Mouse (Mus musculus) lung, embryonic 16.5 days (tissue): ENCODE data around the gene Arrdc3. TPM values are rescaled to one million over a fixed set of nuclear protein-coding genes. Genes with fewer than 3 reads are reported as not detected.
A peak's percentile ranks its signal among the peaks of the same experiment; 100 is the strongest.

Experiments used
- ATAC-seq: fragments of 200-750 bp; cut with Nextera tagmentation; 2 replicates; pipeline ENCODE4 v1.8.0; 2017; ENCODE audit warnings: low read depth, mild to moderate bottlenecking, moderate library complexity
- H3K27ac ChIP-seq: fragments of 300-500 bp; sonication (generic); 2 replicates; pipeline ENCODE4 v1.5.1; 2014; ENCODE audit warnings: mild to moderate bottlenecking, control low read depth, low read length
- H3K27me3 ChIP-seq: fragments of 300-500 bp; sonication (generic); 2 replicates; pipeline ENCODE4 v1.6.1; 2014; ENCODE audit warnings: low read depth, low read length, mixed read lengths; ENCODE audit not compliant: control insufficient read depth, insufficient read depth
- H3K36me3 ChIP-seq: fragments of 300-500 bp; sonication (generic); 2 replicates; pipeline ENCODE4 v1.6.1; 2014; ENCODE audit warnings: low read length; ENCODE audit not compliant: control insufficient read depth, insufficient read depth
- H3K4me1 ChIP-seq: fragments of 300-500 bp; sonication (generic); replicated peaks from 2 replicates; pipeline ENCODE4 v1.6.1; 2014; ENCODE audit warnings: low read length, mixed read lengths; ENCODE audit not compliant: control insufficient read depth, insufficient read depth
- H3K4me2 ChIP-seq: fragments of 300-500 bp; sonication (generic); 2 replicates; pipeline ENCODE4 v1.6.1; 2014; ENCODE audit warnings: low read depth, low read length, control low read depth
- H3K4me3 ChIP-seq: fragments of 300-500 bp; sonication (generic); 2 replicates; pipeline ENCODE4 v1.5.1; 2014; ENCODE audit warnings: mild to moderate bottlenecking, low read length, control low read depth
- H3K9ac ChIP-seq: fragments of 300-500 bp; sonication (generic); 2 replicates; pipeline ENCODE4 v1.6.1; 2014; ENCODE audit warnings: low read length, control low read depth
- H3K9me3 ChIP-seq: fragments of 300-500 bp; sonication (generic); 2 replicates; pipeline ENCODE4 v1.6.1; 2016; ENCODE audit warnings: low read length; ENCODE audit not compliant: control insufficient read depth
- WGBS: fragments of 180-500 bp; shearing (Covaris S2); extraction: QIAGEN DNeasy Blood & Tissue Kit; methylation state at CpG from one replicate; pipeline ENCODE4 v1.1.7; 2014; 5-methylcytosine and 5-hydroxymethylcytosine counted together
- polyA plus RNA-seq: library from polyadenylated mRNA; unstranded; fragments of >200 nt; fragmentation: Nextera tagmentation; extraction: Ambion mirVana; gene quantifications from 2 replicates; pipeline ENCODE4 v1.2.1, GENCODE M21; 2015

Gene Arrdc3
- polyA plus RNA-seq = 56.9 and 60.1 TPM in 2 replicates

DNA sequence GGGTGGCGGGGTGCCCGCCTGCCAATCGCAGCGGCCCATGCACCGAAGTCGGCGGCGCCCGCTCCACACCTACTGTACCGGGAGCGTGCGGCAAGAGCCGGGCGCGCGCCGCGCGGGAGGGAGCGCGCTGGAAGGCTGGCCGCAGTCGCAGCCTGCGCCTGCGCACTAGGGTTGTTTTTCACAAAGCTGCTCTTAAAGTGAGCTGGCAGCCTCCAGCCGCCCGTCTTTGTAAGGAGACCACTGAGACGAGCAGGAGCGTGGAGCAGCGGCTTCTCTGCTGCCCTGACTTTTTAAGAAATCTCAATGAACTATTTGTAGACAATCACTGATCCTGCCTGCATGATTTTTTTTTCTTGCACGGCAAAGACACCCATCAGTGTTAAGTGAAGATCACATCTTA lies at the start of gene Arrdc3:
Arrdc3 (plus strand) TSS at position 195 of the 400 bp plus-strand sequence.
- WGBS = 1% methylated on average over 17 of the region's 31 CpGs
- Histone ChIP-seq H3K9ac (peak within 1 kb of the TSS; percentile 100), H3K27me3 (no peaks in the 10 kb centered on the region), H3K4me2 (peak within 1 kb of the TSS; percentile 63), H3K4me1 (peaks cover 3% of the 10 kb centered on the region; the same call in 1 of the 2 replicates), H3K27ac (peak within 1 kb of the TSS; percentile 100), H3K36me3 (peaks cover 3% of the 10 kb centered on the region), H3K4me3 (peak within 1 kb of the TSS; percentile 95), H3K9me3 (no peaks in the 10 kb centered on the region)
- ATAC-seq = peak; percentile 59

DNA sequence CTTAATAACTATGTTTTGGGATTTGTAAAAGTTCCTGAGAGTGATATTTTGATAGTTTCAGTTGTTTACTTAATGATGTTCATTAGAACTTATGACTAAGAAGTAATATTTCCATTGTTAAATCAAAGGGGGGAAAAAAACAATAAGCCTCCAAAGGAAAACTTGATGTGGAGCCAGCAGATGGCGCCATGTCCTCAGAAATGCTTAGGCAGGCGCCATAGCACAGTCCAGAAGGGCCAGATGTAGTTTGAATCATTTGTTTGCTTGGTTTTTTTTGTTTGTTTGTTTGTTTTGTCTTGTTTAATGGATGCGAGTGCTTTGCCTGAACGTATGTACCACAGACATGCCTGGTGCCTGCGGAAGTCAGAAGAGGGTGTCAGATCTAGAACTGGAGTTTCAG lies 21.0 kb upstream of the Arrdc3 start:
- no peak overlapping the region for H3K9ac ChIP-seq
- peak; percentile 54; the same call in 1 of the 2 replicates for ATAC-seq
- H3K27ac ChIP-seq = no peak overlapping the region
- no peaks in the 10 kb centered on the region for H3K36me3 ChIP-seq
- H3K9me3 ChIP-seq = no peaks in the 10 kb centered on the region
- no peaks in the 10 kb centered on the region for H3K27me3 ChIP-seq
- H3K4me3 ChIP-seq = no peak overlapping the region
- 9% methylated on average over 5 of the region's 5 CpGs for WGBS
- no peaks in the 10 kb centered on the region for H3K4me1 ChIP-seq
- no peak overlapping the region for H3K4me2 ChIP-seq

- no peaks in the 10 kb centered on the region for H3K4me1 ChIP-seq
- no peak overlapping the region for H3K4me3 ChIP-seq
- no peaks in the 10 kb centered on the region for H3K27me3 ChIP-seq
- ATAC-seq = no peak
- H3K9ac ChIP-seq = no peak overlapping the region
- H3K27ac ChIP-seq = no peak overlapping the region
- no peaks in the 10 kb centered on the region for H3K36me3 ChIP-seq
- H3K9me3 ChIP-seq = no peaks in the 10 kb centered on the region
- 57% methylated on average over 3 of the region's 3 CpGs for WGBS
- H3K4me2 ChIP-seq = no peak overlapping the region
Observed at GRCm38 (mm10) chr13:80864195-80864594, 19.0 kb upstream of the Arrdc3 start.

GRCm38 (mm10) chr13:80875126-80875525 lies 8.1 kb upstream of the Arrdc3 start:
- H3K9me3 ChIP-seq = no peaks in the 10 kb centered on the region
- WGBS = 80% methylated on average over 5 of the region's 5 CpGs

DNA sequence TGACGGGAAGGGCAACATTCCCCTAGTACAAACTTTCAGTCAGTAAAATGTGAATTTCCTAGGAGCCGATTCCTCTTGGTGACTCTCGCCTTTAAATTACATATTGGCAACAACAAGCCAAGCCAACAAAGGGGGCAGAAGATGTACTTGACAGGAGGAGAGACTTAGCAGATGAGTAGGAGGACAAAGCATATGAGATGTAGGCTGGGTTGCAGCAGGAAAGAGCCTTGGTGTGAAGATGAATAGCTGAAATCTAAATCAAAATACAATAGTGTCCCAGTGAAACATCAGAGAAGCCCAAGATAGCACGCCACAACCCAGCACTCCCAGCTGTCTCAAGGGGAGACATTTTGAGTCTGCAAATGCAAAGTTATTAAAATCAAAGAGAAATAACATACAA lies 2.4 kb upstream of the Arrdc3 start:
- no peak for ATAC-seq
- Histone ChIP-seq H3K4me2 (no peak overlapping the region), H3K9ac (no peak overlapping the region), H3K9me3 (no peaks in the 10 kb centered on the region), H3K4me1 (no peaks in the 10 kb centered on the region), H3K27ac (no peak overlapping the region), H3K4me3 (no peak overlapping the region), H3K36me3 (no peaks in the 10 kb centered on the region), H3K27me3 (no peaks in the 10 kb centered on the region)
- WGBS = 78% methylated on average over 4 of the region's 4 CpGs

More at GRCm38 (mm10) chr13:80875126-80875525, 8.1 kb upstream of the Arrdc3 start:
- no peaks in the 10 kb centered on the region for H3K27me3 ChIP-seq
- no peak overlapping the region for H3K4me3 ChIP-seq
- ATAC-seq = no peak
- H3K36me3 ChIP-seq = no peaks in the 10 kb centered on the region
- H3K4me2 ChIP-seq = no peak overlapping the region
- H3K4me1 ChIP-seq = no peaks in the 10 kb centered on the region
- H3K27ac ChIP-seq = no peak overlapping the region
- H3K9ac ChIP-seq = no peak overlapping the region

GRCm38 (mm10) chr13:80881722-80882500 lies 1.3 kb upstream of the Arrdc3 start:
- Histone ChIP-seq H3K9me3 (no peaks in the 10 kb centered on the region), H3K4me1 (peaks cover 3% of the 10 kb centered on the region; the same call in 1 of the 2 replicates), H3K4me2 (no peak overlapping the region), H3K9ac (no peak overlapping the region), H3K4me3 (no peak overlapping the region), H3K36me3 (no peaks in the 10 kb centered on the region), H3K27me3 (no peaks in the 10 kb centered on the region), H3K27ac (no peak overlapping the region; the same call in 1 of the 2 replicates)
- WGBS = 16% methylated on average over 6 of the region's 6 CpGs
- ATAC-seq = no peak

DNA sequence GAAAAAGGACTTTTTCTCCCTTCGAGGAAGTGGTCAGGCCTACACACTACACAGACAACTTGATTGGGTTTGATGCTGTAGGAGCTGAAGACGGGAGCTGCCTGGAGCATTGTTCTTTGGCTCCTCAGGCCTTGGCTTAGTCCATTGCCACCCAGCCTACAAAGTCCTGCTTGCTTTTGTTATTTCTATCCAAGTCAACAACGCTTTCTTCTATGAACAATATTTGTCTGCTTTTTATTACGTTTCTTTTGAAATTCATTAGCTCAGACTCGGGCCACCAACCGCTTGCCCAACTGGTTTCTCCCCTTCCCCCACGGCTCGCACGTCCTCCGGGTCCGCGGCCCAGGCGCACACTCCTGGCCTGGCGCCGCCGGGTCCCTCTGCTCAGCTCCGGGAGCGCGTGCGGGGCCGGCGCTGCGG lies 458 bp upstream of the Arrdc3 start:
- peak; percentile 48 for ATAC-seq
- H3K9me3 ChIP-seq = no peaks in the 10 kb centered on the region
- under 1% methylated on average over 19 of the region's 23 CpGs for WGBS

DNA sequence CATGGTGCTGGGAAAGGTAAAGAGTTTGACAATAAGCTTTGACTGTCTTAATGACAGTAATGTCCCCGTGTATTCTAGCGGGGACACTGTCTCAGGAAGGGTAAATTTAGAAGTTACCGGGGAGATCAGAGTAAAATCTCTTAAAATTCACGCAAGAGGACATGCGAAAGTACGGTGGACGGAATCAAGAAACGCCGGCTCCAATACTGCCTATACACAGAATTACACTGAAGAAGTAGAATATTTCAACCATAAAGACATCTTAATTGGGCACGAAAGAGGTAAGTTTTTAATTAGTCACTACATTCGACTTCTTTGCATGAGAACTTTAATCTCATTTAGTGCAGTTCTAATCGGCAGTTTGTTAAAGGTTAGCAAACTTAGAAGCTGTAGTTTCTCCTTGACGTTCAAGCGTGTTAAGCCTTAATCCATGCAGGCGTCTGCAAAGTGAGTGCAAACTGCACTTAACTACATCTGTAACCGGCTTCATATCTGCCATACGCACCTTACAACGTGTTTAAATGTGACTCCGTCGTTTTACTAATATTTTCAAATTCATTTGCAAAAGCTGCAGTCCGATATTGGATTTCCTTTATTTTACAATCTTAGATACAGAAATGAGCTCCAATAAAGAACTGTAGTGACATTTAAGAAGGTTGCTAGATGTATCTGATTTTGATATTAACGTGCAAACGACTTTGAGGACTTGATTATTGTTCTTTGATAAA lies 629 bp downstream of the Arrdc3 start:
- peak overlapping the region; percentile 60 for H3K4me2 ChIP-seq
- peaks cover 5% of the 10 kb centered on the region for H3K36me3 ChIP-seq
- under 1% methylated on average over 23 of the region's 23 CpGs for WGBS
- H3K4me3 ChIP-seq = peak overlapping the region; percentile 95
- no peaks in the 10 kb centered on the region for H3K9me3 ChIP-seq
- ATAC-seq = no peak
- H3K4me1 ChIP-seq = peaks cover 3% of the 10 kb centered on the region; the same call in 1 of the 2 replicates
- H3K9ac ChIP-seq = peak overlapping the region; percentile 100
- no peaks in the 10 kb centered on the region for H3K27me3 ChIP-seq
- peak overlapping the region; percentile 100 for H3K27ac ChIP-seq

More for the DNA sequence above, 458 bp upstream of the Arrdc3 start:
- Histone ChIP-seq H3K36me3 (no peaks in the 10 kb centered on the region; the same call in 1 of the 2 replicates), H3K4me2 (peak overlapping the region; percentile 63), H3K9ac (peak overlapping the region; percentile 100), H3K27me3 (no peaks in the 10 kb centered on the region), H3K4me1 (peaks cover 3% of the 10 kb centered on the region; the same call in 1 of the 2 replicates), H3K27ac (peak overlapping the region; percentile 100), H3K4me3 (peak overlapping the region; percentile 95)

GRCm38 (mm10) chr13:80884377-80884983 lies 1.3 kb downstream of the Arrdc3 start:
- Histone ChIP-seq H3K27ac (peak overlapping the region; percentile 100), H3K9ac (peak overlapping the region; percentile 100), H3K4me3 (peak overlapping the region; percentile 95), H3K4me1 (peaks cover 3% of the 10 kb centered on the region; the same call in 1 of the 2 replicates), H3K27me3 (no peaks in the 10 kb centered on the region), H3K4me2 (peak overlapping the region; percentile 60), H3K9me3 (no peaks in the 10 kb centered on the region), H3K36me3 (peaks cover 7% of the 10 kb centered on the region)
- under 1% methylated on average over 15 of the region's 15 CpGs for WGBS
- no peak for ATAC-seq
